Mouse (Mus musculus) left cerebral cortex, adult 9 months (tissue): Measurements from ENCODE around the gene Nmrk1.
A peak's percentile ranks its signal among the peaks of the same experiment; 100 is the strongest.
"Not testable (repeated sequence)": the region's sequence is repeated elsewhere in the genome, so short reads cannot be mapped to it uniquely, and the experiment has no call there.

ENCODE experiments used
- DNase-seq, 2 experiments: peaks; one replicate each; pipeline ENCODE4 v3.0.0; 2022; ENCODE audit warnings: low spot score in 2 of 2

The Nmrk1 gene

GRCm38 (mm10) chr19:18631644-18632219 is at the start of gene Nmrk1, which contains the start of gene Ostf1:
Gene Nmrk1, plus strand, starts transcription at chr19:18631950.
Gene Ostf1, minus strand, starts transcription at chr19:18631823.
- DNase-seq, result peak; percentile 82 to 93

- DNase-seq, result no peak
These were observed 49.5 kb upstream of the Nmrk1 start for GRCm38 (mm10) chr19:18582226-18582625.

- no peak for DNase-seq
These were observed 48.9 kb upstream of the Nmrk1 start for GRCm38 (mm10) chr19:18582887-18583286.

DNA sequence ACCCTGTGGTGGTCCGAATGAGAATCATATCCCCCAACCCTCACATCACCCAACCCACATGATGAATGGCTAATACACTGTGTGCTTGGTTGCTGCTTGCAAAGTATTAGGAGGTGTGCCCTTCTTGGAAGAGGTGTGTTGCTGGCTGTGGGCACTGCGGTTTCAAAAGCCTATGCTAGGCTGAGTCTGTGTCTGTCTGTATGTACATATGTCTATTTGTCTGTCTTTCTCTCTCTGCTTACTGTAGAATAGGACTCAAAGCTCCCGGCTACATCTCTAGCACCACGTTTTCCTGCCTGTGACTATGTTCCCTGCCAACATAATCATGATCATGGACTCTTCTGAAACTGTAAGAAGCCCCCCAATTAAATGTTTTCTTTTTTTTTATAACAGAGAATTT is 48.0 kb upstream of the Nmrk1 start:
- no peak for DNase-seq

DNA sequence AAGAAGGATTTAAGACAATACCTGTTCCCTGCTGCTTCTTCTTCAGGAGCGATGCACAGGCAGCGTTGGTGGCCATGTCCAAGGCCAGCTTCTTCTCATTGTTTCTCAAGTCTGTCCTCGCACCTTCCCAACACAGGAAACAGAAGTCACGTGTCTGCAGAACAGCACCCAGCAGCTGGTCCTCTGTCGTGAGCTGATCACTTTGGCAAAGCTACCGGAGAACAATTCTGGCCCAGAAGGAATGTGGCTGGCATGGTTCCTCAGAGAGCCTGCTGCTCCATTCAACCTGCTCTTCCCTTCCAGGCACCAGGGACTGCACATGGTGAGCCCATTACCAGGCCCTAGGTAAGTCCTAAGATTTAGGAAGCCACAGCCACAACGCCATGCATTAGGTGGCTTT is 47.1 kb upstream of the Nmrk1 start:
- no peak for DNase-seq

- no peak for DNase-seq
These were observed 44.6 kb upstream of the Nmrk1 start for GRCm38 (mm10) chr19:18587118-18587517.

- DNase-seq, result no peak
These were observed 43.5 kb upstream of the Nmrk1 start for GRCm38 (mm10) chr19:18588243-18588642.

DNA sequence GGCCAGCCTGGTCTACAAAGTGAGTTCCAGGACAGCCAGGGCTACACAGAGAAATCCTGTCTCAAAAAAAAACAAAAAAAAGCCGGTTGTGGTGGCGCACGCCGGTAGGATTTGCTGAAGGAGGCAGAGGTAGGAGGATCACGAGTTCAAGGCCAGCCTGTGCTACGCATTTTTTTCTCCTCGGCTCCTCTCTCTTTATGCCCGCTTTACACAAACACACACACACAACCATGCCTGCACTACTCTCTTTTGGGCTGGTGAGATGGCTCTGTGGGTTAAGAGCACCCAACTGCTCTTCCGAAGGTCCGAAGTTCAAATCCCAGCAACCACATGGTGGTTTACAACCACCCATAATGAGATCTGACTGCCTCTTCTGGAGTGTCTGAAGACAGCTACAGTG is 42.9 kb upstream of the Nmrk1 start:
- DNase-seq, result not testable (repeated sequence)

DNA sequence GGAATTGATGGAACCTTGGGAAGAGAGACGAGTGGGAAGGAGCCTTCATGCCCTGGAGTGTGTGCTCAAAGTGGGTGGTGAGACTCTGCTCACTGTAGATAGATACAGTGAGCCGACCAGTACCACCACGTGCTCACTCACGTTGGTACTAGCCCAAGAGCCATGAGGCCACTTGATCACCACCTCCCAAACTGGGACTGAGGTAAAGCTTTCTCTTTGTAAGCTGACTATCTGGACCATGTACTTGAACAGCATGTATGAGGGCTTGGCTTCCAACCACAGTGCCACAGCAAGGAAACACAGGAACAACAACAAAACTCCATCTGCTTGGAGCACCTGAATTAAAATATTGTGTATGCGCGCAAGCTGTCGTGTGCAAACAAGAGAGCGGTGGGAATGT is 42.5 kb upstream of the Nmrk1 start:
- no peak for DNase-seq

- no peak for DNase-seq
These were observed 41.5 kb upstream of the Nmrk1 start for GRCm38 (mm10) chr19:18590234-18590633.

GRCm38 (mm10) chr19:18590942-18591354 is 40.8 kb upstream of the Nmrk1 start:
- DNase-seq, result no peak

GRCm38 (mm10) chr19:18592919-18593318 is 38.8 kb upstream of the Nmrk1 start:
- DNase-seq, result no peak

GRCm38 (mm10) chr19:18593722-18594121 is 38.0 kb upstream of the Nmrk1 start:
- no peak for DNase-seq

- no peak for DNase-seq
These were observed 34.9 kb upstream of the Nmrk1 start for GRCm38 (mm10) chr19:18596876-18597275.

DNA sequence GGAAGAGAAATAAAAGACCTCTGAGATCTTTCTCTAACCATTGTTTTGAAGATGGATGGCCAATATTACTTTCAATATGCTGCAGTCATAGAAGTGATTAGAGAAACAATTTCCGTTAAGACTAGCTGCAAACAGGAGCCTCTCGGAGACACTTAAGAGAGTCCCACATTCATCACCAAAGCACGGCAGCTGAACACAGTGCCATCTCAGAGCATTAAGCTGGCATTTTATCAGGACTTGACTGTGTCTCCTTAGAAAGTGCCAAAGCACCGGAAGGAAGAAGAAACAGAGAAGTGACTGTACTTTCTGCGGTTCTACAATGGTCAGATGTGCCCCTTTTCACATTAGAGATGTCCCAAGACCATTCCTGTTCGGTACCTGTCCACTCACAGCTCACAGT is 34.0 kb upstream of the Nmrk1 start:
- DNase-seq, result no peak

- DNase-seq, result no peak
These were observed 33.4 kb upstream of the Nmrk1 start for GRCm38 (mm10) chr19:18598265-18598926.

- DNase-seq, result no peak
These were observed 32.7 kb upstream of the Nmrk1 start for GRCm38 (mm10) chr19:18599051-18599450.

- DNase-seq, result no peak
These were observed 32.1 kb upstream of the Nmrk1 start for GRCm38 (mm10) chr19:18599650-18600049.

DNA sequence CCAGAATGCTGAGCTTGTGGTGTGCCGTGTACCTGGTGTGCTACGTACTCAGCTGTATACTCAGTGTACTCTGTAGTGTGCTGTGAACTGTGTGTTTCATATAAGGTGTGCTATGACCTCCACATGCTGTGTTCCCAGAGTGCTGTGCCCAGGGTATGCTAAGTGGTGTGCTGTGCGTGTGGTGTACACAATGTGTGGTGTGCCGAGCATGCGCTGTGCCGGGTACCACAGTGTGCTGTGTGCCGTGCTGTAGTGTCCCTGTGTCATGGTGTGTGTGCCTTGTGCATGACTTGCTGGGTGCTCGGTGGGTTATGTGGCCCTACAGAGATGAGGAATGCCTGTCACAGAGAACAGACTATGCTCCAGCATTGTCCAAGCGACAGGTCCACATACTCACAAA is 31.1 kb upstream of the Nmrk1 start:
- no peak for DNase-seq

GRCm38 (mm10) chr19:18603011-18603410 is 28.7 kb upstream of the Nmrk1 start:
- DNase-seq, result no peak

- no peak for DNase-seq
These were observed 23.8 kb upstream of the Nmrk1 start for GRCm38 (mm10) chr19:18607907-18608306.

DNA sequence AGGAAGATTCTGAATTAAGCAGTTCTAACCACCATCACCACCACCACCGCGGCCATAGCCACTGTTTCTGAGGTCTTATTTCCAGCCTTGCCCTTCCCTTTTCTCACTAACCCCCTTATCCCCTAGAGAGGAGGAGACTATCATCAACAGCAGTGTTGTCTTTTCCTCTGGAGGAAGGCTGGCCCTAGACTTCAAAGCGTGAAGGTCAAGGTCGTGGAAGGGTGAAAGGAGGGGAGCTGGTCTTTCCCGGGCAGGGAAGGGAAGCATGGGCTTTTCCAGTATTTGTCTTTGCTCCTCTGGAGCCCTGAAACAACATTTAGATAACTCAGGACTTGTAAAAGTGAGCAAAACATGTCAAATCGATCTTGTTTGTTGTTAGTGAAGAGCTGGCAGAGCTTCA is 22.8 kb upstream of the Nmrk1 start:
- DNase-seq, result no peak

DNA sequence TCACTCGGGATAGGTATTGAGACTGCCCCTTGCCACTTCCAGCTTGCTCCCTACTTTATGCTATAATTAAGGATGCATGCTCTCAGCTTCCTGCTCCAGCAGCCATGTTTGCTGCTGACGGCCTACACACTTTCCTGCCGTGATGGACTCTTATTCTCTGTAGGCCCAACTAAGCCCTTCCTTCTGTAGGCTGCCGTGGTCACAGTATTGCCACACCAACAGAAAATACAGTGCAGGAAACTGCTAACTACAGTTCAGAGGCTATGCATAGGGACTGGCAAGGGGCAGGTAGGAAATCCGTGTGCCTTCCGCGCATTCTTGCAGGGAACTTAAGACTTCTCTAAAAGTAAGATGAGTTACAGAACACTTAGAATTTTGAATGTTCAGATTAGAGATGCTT is 17.4 kb upstream of the Nmrk1 start:
- no peak for DNase-seq
